Mouse (Mus musculus) small intestine, adult 2 months (tissue): Measurements from ENCODE around the gene Cped1.

Experiments
- CTCF ChIP-seq: fragments of 200-500 bp; IDR thresholded peaks from 2 replicates; pipeline ENCODE4 v1.5.1; 2012; ENCODE audit warnings: low read depth, mild to moderate bottlenecking, control low read depth, inconsistent platforms, low read length, moderate library complexity, mixed read lengths; ENCODE audit not compliant: insufficient replicate concordance, insufficient read length; ENCODE audit errors: extremely low read depth
- POLR2A ChIP-seq: fragments of 200-500 bp; IDR thresholded peaks from 2 replicates; pipeline ENCODE4 v1.6.1; 2012; ENCODE audit warnings: low read depth, mild to moderate bottlenecking, control low read depth, inconsistent platforms, low read length, moderate library complexity

DNA sequence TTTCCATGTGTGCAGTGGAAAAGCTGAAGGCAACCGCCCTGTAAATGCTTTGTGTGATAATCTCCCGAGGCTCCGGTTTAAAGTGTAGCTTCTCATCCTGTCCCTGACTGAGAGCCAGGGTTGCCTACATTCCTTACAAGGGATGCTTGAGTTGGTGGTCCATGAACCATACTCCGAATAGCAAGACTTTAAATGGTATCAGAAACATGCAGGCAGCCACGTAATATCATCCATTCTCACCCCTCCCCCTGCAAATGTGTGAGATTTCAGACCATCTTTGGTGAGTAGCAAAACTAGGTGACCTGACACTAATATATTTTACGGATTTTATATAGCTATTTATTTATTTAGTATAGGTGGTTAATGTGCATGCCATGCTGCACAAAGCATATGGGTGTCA, 311.3 kb downstream of the Cped1 start:
- TF ChIP-seq POLR2A: no peak
- no peak for TF ChIP-seq CTCF
